Mouse (Mus musculus): ENCODE data around the gene Bend4.

- TF ChIP-seq CTCF (IDR thresholded peaks at IDR 0.05; ENCODE audit: low read depth, low read length) (no peak), POLR2A (IDR thresholded peaks at IDR 0.05; ENCODE audit: extremely low read depth, insufficient read depth, low read length) (no peak)
Observed at GRCm38 (mm10) chr5:67427443-67428360, at the start of gene Bend4.
